Mouse (Mus musculus) liver, embryonic 14.5 days (tissue): Measurements from ENCODE around the gene Pigq.

Experiments
- CTCF ChIP-seq: IDR thresholded peaks from 2 replicates; pipeline ENCODE4 v1.5.1; 2016; ENCODE audit warnings: antibody characterized with exemption, low read depth, control low read depth
- EP300 ChIP-seq: IDR thresholded peaks from 2 replicates; pipeline ENCODE4 v1.6.1; 2016; ENCODE audit warnings: antibody characterized with exemption, low read depth

GRCm38 (mm10) chr17:25943221-25943620 lies 1.5 kb downstream of the Pigq start:
- TF ChIP-seq CTCF, result peak; percentile 68
- TF ChIP-seq EP300, result no peak
